Mouse (Mus musculus) colon, adult 2 months (tissue): ENCODE results near the gene Nfx1. TPM values are rescaled to one million over a fixed set of nuclear protein-coding genes. Genes with fewer than 3 reads are reported as not detected.

Source experiments
- polyA plus RNA-seq: library from polyadenylated mRNA; depleted of rRNA; stranded (reverse); fragments of >200 nt; gene quantifications from 2 replicates; pipeline ENCODE4 v1.2.3, GENCODE M21; 2012; rRNA removed

Gene Nfx1
- polyA plus RNA-seq: 20.0 and 25.7 TPM in 2 replicates

DNA sequence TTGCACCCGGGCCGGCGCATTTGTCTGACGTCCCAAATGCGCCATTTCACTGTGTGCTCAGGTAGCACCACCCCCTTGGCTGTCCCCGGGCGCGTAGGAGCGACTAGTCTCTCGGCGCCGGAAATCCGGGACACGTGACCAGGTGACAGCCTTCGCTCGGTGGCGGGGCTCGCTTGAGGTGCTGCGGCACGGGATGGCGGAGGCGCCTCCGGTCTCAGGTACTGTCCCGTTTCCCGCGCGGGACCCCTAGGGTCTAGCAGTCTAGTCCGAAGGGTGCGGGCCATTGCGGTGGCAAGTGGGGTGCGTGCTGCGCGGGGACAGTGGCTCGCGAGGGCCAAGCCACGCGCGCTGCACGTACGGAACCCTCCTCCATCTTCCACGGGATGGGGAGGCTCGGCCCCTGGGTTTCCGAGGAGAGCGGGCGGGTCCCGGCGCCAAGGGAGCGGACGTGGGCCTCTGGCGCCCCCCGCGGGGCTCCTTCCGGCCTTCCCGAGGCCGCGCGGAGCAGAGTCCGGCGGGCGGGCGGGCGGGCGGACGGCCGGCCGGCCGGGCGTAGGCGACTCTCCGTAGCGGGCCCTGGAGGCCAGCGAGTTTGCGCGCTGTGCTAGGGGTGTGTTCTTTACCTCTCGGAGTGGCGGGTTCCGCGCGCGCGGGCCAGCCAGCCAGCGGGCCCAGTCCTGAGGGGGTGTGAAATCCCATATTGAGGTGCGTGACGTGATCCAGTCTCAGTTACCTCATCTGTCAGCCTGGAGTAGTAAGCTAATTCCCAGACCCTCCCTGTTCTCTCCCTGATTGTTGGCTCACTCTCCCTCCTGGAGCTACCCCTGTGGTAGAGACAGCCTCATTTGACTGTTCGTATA, at the start of gene Nfx1:
Gene Nfx1 (plus strand): TSS at position 65 of the 860 bp plus-strand sequence.

DNA sequence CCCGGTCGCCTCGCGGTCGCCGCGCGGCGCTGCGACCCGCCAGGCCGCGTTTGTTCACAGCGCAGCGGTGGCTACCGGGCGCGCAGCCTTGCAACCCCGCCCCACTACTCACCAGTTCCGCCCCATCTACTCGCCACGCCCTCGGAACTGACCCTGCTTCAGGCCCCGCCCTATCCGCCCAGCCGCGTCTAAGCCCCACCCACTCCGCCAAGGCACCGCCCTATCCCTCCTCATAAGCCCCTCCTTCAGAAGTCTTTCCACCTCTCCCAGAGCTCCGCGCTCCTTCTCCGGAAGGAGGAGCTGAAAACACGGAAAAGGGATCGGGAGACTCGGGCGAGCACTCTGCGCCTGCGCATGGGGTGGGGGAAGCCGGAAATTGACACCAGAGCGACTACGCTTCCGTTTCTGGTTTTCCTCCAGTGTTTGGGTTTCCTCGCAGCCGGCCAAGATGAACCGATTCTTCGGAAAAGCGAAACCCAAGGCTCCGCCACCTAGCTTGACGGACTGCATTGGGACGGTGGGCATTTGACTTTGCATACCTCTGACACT, 22.5 kb upstream of the Nfx1 start, which contains the start of the genes Bag1 and Chmp5:
Gene Bag1 (minus strand): TSS at position 135 of the 549 bp plus-strand sequence.
Gene Chmp5 (plus strand): TSS at position 248 of the 549 bp plus-strand sequence.

DNA sequence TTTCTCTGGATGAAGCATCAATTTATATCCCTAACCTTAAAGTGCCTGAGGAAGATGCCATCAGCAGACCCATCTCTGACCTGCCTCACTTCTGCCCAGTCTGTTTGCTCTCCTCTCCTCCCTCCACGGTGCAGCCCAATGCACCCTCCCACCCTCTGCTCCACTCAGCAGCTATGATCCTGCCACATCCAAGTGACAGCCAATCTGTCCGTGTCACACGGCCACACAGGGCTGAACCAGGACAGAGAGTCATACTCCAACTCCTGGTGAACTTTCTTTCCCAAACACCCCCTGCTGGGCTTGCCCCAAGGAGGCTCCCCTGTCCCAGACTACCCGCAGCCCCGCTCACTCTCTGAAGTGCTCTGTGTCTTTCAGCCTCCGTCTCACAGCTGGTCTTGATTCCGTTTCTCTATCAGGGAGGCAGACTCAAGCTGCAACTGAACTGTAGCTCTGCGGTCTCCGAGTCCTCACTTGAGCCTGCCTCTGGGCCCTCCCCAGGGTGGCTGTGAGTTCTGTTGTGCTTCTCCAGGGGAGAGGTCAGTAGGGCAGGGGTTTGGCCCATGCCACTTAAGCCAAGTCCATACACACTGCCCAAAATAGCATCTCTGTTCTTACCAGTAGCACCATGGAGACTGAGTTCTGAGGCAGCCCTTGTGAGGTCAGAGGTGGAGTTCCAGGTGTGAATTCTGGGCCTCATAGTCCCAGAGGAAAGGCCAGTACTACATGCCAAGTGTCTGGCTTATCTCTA, 77.0 kb downstream of the Nfx1 start, which contains the start of gene Aqp7:
Gene Aqp7 (minus strand): TSS at position 616 of the 748 bp plus-strand sequence.

Other genes starting within 250 kb of the Nfx1 start
- 1.5 and 2.5 TPM in 2 replicates for gene Dnaja1, start 248.8 kb upstream of the Nfx1 start, polyA plus RNA-seq
- 9.5 and 11.4 TPM in 2 replicates for gene Smu1, start 213.0 kb upstream of the Nfx1 start, polyA plus RNA-seq
- 64.5 and 69.6 TPM in 2 replicates for gene B4galt1, start 116.9 kb upstream of the Nfx1 start, polyA plus RNA-seq
- gene Spink4, start 50.9 kb upstream of the Nfx1 start, polyA plus RNA-seq: 7,496 and 8,272 TPM in 2 replicates
- gene Bag1, start 22.6 kb upstream of the Nfx1 start, polyA plus RNA-seq: 301 and 345 TPM in 2 replicates
- 11.0 and 14.7 TPM in 2 replicates for gene Chmp5, start 22.5 kb upstream of the Nfx1 start, polyA plus RNA-seq
- 1.2 and 1.3 TPM in 2 replicates for gene Aqp7, start 77.2 kb downstream of the Nfx1 start, polyA plus RNA-seq
- gene Aqp3, start 127.3 kb downstream of the Nfx1 start, polyA plus RNA-seq: 0.35 and 0.41 TPM in 2 replicates
- 26.9 and 27.3 TPM in 2 replicates for gene Nol6, start 153.5 kb downstream of the Nfx1 start, polyA plus RNA-seq
- 49.2 and 51.6 TPM in 2 replicates for gene Ube2r2, start 164.8 kb downstream of the Nfx1 start, polyA plus RNA-seq